Mouse (Mus musculus) lung, embryonic 16.5 days (tissue): ENCODE measurements at regions not wholly inside any gene's neighbourhood (a gene's known extent, or its start where the extent isn't known, plus 50 kb on each side); places are given as distances from the start of the nearest gene placed in this dataset.

Experiments used
- ATAC-seq: fragments of 200-750 bp; cut with Nextera tagmentation; 2 replicates; pipeline ENCODE4 v1.8.0; 2017; ENCODE audit warnings: low read depth, mild to moderate bottlenecking, moderate library complexity
- H3K27ac ChIP-seq: fragments of 300-500 bp; sonication (generic); 2 replicates; pipeline ENCODE4 v1.5.1; 2014; ENCODE audit warnings: mild to moderate bottlenecking, control low read depth, low read length
- H3K27me3 ChIP-seq: fragments of 300-500 bp; sonication (generic); 2 replicates; pipeline ENCODE4 v1.6.1; 2014; ENCODE audit warnings: low read depth, low read length, mixed read lengths; ENCODE audit not compliant: control insufficient read depth, insufficient read depth
- H3K36me3 ChIP-seq: fragments of 300-500 bp; sonication (generic); 2 replicates; pipeline ENCODE4 v1.6.1; 2014; ENCODE audit warnings: low read length; ENCODE audit not compliant: control insufficient read depth, insufficient read depth
- H3K4me1 ChIP-seq: fragments of 300-500 bp; sonication (generic); replicated peaks from 2 replicates; pipeline ENCODE4 v1.6.1; 2014; ENCODE audit warnings: low read length, mixed read lengths; ENCODE audit not compliant: control insufficient read depth, insufficient read depth
- H3K4me2 ChIP-seq: fragments of 300-500 bp; sonication (generic); 2 replicates; pipeline ENCODE4 v1.6.1; 2014; ENCODE audit warnings: low read depth, low read length, control low read depth
- H3K4me3 ChIP-seq: fragments of 300-500 bp; sonication (generic); 2 replicates; pipeline ENCODE4 v1.5.1; 2014; ENCODE audit warnings: mild to moderate bottlenecking, low read length, control low read depth
- H3K9ac ChIP-seq: fragments of 300-500 bp; sonication (generic); 2 replicates; pipeline ENCODE4 v1.6.1; 2014; ENCODE audit warnings: low read length, control low read depth
- H3K9me3 ChIP-seq: fragments of 300-500 bp; sonication (generic); 2 replicates; pipeline ENCODE4 v1.6.1; 2016; ENCODE audit warnings: low read length; ENCODE audit not compliant: control insufficient read depth
- WGBS: fragments of 180-500 bp; shearing (Covaris S2); extraction: QIAGEN DNeasy Blood & Tissue Kit; methylation state at CpG from one replicate; pipeline ENCODE4 v1.1.7; 2014; 5-methylcytosine and 5-hydroxymethylcytosine counted together

DNA sequence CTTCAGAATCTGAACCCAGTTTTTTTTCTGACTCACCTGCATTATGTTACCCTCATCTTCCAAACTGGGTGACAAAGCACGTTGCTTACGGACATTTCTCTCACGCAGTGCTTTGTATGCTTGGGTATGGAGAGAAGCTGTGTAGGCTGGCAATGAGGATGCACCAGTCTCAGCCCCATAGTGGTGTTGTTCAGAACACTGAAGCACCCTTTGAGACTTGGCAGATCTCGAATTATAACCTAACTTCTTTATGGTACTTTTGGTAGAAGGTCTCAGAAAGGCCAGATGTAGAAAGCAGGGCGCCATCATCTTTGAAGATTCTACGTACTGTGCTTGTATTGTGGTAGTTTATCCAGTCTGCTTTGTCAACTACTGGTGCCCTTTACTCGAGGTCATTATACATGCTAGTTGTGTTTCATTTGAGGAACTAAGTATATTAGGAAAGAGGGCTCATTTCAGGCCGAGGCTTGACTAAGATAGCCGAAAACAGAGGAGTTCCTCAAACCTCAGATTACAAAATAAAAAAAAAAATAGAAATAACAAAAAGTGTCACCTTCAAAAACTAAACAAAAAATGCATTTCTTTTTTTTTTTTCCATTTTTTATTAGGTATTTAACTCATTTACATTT is 85.7 kb downstream of the Rgs2 start:
- Histone ChIP-seq H3K27me3 (no peaks in the 10 kb centered on the region), H3K27ac (no peak overlapping the region), H3K9ac (no peak overlapping the region), H3K9me3 (no peaks in the 10 kb centered on the region), H3K4me2 (no peak overlapping the region), H3K4me1 (peaks cover 6% of the 10 kb centered on the region; the same call in 1 of the 2 replicates), H3K4me3 (no peak overlapping the region), H3K36me3 (no peaks in the 10 kb centered on the region)
- WGBS, result 90% methylated on average over 9 of the region's 9 CpGs
- ATAC-seq, result no peak

DNA sequence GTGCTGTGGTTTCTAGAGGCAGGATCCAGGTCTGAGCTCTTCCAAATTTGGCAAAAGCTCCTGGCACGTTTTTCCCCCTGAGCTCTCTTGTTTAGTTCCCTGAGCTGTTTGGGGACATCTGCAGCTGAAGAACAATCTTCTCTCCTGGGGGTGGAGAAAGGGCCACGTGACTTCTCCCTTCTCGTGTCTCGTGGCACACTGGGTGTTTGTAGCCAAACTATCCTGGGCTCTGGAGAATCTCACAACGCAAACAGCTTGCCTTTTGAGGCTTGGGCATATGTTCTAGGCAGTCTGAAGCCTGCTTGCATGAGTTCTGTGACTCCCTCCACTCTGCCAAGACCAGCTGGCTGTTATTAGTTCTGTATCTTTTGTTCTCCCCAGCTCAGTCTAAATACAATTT is 86.3 kb downstream of the Rgs2 start:
- Histone ChIP-seq H3K4me2 (no peak overlapping the region), H3K4me1 (peaks cover 6% of the 10 kb centered on the region; the same call in 1 of the 2 replicates), H3K9ac (no peak overlapping the region), H3K9me3 (no peaks in the 10 kb centered on the region), H3K36me3 (no peaks in the 10 kb centered on the region), H3K27ac (peak overlapping the region; percentile 72), H3K27me3 (no peaks in the 10 kb centered on the region), H3K4me3 (no peak overlapping the region)
- 50% methylated on average over 5 of the region's 5 CpGs for WGBS
- peak; percentile 34 for ATAC-seq

DNA sequence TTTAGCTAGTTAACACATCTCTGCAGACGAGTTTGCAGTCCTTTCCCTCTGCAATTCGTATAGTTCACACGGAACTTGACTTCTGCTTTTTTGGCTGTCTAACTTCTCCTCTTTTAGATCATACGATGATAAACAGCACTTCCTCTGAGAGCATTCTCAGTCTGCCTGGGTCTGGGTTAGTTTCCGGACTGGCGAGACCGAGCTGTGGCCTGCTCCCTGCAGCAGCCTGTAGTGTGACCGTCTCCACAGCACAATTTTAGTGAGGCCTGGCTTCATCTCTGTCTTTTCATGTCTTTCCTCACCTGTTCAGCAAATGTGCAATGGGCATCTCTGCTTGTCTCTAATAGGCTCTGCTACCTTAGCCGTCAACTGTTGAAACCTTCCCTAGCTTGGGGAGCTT is 87.4 kb downstream of the Rgs2 start:
- Histone ChIP-seq H3K27ac (peak overlapping the region; percentile 72), H3K4me3 (no peak overlapping the region), H3K4me2 (no peak overlapping the region), H3K9ac (no peak overlapping the region), H3K27me3 (no peaks in the 10 kb centered on the region), H3K4me1 (peaks cover 6% of the 10 kb centered on the region; the same call in 1 of the 2 replicates), H3K9me3 (no peaks in the 10 kb centered on the region), H3K36me3 (no peaks in the 10 kb centered on the region)
- peak; percentile 55 for ATAC-seq
- 63% methylated on average over 9 of the region's 9 CpGs for WGBS

DNA sequence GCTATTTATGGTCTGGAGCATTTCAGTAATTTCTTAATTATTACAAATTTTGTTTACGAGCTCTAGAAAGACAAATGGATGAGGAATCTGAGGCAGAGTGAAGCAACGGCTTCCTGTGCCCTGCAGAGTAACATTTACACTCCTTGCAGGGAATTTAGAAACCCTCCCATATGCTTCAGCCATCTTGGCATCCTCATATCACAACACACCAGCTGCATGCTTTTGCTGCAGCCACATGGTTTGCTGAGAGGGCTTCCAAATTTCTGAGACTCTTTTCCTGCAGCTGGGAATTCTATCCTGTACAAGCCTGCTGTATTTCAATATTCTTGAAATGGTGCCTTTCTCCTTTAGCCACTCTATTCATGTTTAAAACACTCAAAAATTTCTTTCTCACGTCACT is 91.4 kb downstream of the Rgs2 start:
- H3K4me3 ChIP-seq, result no peak overlapping the region
- 61% methylated on average over 3 of the region's 3 CpGs for WGBS
- H3K9me3 ChIP-seq, result no peaks in the 10 kb centered on the region
- peaks cover 6% of the 10 kb centered on the region; the same call in 1 of the 2 replicates for H3K4me1 ChIP-seq
- no peak overlapping the region for H3K27ac ChIP-seq
- H3K4me2 ChIP-seq, result no peak overlapping the region
- no peak for ATAC-seq
- H3K27me3 ChIP-seq, result no peaks in the 10 kb centered on the region
- H3K36me3 ChIP-seq, result no peaks in the 10 kb centered on the region
- H3K9ac ChIP-seq, result no peak overlapping the region

GRCm38 (mm10) chr1:143911230-143911629 is 92.7 kb downstream of the Rgs2 start:
- Histone ChIP-seq H3K27me3 (no peaks in the 10 kb centered on the region), H3K4me3 (no peak overlapping the region), H3K27ac (no peak overlapping the region), H3K36me3 (no peaks in the 10 kb centered on the region), H3K4me2 (no peak overlapping the region), H3K9me3 (no peaks in the 10 kb centered on the region), H3K9ac (no peak overlapping the region), H3K4me1 (no peaks in the 10 kb centered on the region)
- ATAC-seq, result no peak
- WGBS, result 65% methylated on average over 3 of the region's 3 CpGs

- Histone ChIP-seq H3K27ac (no peak overlapping the region), H3K36me3 (no peaks in the 10 kb centered on the region), H3K4me2 (no peak overlapping the region), H3K27me3 (no peaks in the 10 kb centered on the region), H3K4me3 (no peak overlapping the region), H3K9me3 (no peaks in the 10 kb centered on the region), H3K9ac (no peak overlapping the region), H3K4me1 (no peaks in the 10 kb centered on the region)
- ATAC-seq, result peak; percentile 49; the same call in 1 of the 2 replicates
Measured at GRCm38 (mm10) chr1:143910530-143910929, 93.4 kb downstream of the Rgs2 start.

GRCm38 (mm10) chr1:143907312-143907711 is 96.6 kb downstream of the Rgs2 start:
- no peak overlapping the region for H3K9ac ChIP-seq
- no peaks in the 10 kb centered on the region for H3K27me3 ChIP-seq
- peaks cover 4% of the 10 kb centered on the region; the same call in 1 of the 2 replicates for H3K4me1 ChIP-seq

DNA sequence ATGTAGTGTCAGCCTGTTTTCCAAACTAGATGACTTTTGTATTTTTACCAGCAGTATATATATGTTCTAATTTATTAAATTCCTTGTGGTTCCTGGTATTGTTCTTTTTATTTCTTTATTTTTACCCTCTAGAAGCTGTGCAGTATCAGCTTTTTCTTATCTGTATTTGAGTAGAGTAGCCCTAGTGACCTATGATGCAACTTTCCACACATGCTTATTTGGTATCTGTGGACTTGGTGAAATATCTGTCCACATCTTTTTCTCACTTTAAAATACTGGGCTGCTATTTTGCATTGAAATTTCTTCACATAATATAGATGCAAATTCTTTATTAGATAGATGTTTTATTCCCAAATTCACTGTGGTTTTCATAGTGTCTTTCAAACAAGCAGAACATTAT is 97.1 kb downstream of the Rgs2 start:
- H3K27me3 ChIP-seq, result no peaks in the 10 kb centered on the region
- H3K4me2 ChIP-seq, result no peak overlapping the region
- no peak for ATAC-seq

More at GRCm38 (mm10) chr1:143907312-143907711, 96.6 kb downstream of the Rgs2 start:
- Histone ChIP-seq H3K4me2 (no peak overlapping the region), H3K9me3 (no peaks in the 10 kb centered on the region), H3K27ac (no peak overlapping the region), H3K36me3 (no peaks in the 10 kb centered on the region), H3K4me3 (no peak overlapping the region)
- ATAC-seq, result no peak
- WGBS, result 44% methylated on average over 6 of the region's 6 CpGs

GRCm38 (mm10) chr1:143903985-143904384 is 100.0 kb downstream of the Rgs2 start:
- no peaks in the 10 kb centered on the region for H3K9me3 ChIP-seq
- peak overlapping the region; percentile 66 for H3K27ac ChIP-seq
- H3K36me3 ChIP-seq, result no peaks in the 10 kb centered on the region
- ATAC-seq, result peak; percentile 96
- no peak overlapping the region for H3K9ac ChIP-seq
- no peaks in the 10 kb centered on the region for H3K27me3 ChIP-seq
- H3K4me2 ChIP-seq, result no peak overlapping the region
- peaks cover 4% of the 10 kb centered on the region; the same call in 1 of the 2 replicates for H3K4me1 ChIP-seq
- H3K4me3 ChIP-seq, result no peak overlapping the region
- 65% methylated on average over 3 of the region's 3 CpGs for WGBS

More for the DNA sequence above, 97.1 kb downstream of the Rgs2 start:
- H3K4me3 ChIP-seq, result no peak overlapping the region
- no peaks in the 10 kb centered on the region for H3K9me3 ChIP-seq
- no peak overlapping the region for H3K9ac ChIP-seq
- peaks cover 4% of the 10 kb centered on the region; the same call in 1 of the 2 replicates for H3K4me1 ChIP-seq
- H3K36me3 ChIP-seq, result no peaks in the 10 kb centered on the region
- H3K27ac ChIP-seq, result no peak overlapping the region
